Mouse (Mus musculus): ENCODE results near the gene Gcc1. TPM values are rescaled to one million over a fixed set of nuclear protein-coding genes. Genes with fewer than 3 reads are reported as not detected.

The Gcc1 gene
- polyA plus RNA-seq, 1 experiment from 2014 or later: 8.6 TPM

DNA sequence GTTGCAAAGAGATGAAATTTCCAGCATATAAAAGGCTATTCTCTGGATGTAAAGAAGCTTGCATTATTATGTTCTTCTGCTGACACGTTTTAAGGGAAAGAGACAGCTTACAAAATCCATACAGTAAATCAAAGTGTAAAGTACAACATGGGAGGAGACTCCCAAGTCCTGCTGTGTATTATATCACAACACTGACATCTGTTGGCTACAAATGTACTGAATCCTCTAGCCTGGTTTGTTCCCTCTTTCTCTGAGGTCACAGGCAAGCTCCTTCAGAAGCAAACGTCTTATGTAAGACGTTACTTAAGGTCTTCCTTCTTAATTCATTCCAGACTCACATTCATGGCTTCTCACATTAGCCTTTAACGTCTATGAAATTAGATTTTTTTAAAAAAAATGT, 46.2 kb downstream of the Gcc1 start:
- no peaks in the 10 kb centered on the region for H3K36me3 ChIP-seq (ENCODE audit: control insufficient read depth, insufficient read depth, low read length)
- H3K4me1 ChIP-seq (ENCODE audit: control insufficient read depth, insufficient read depth, low read length): no peaks in the 10 kb centered on the region
- no peak overlapping the region for H3K4me2 ChIP-seq (ENCODE audit: low read depth, low read length)
- H3K9me3 ChIP-seq (ENCODE audit: control insufficient read depth, low read length): no peaks in the 10 kb centered on the region
- no peaks in the 10 kb centered on the region for H3K27me3 ChIP-seq (replicated peaks; ENCODE audit: control insufficient read depth, insufficient read depth, low read length)
- no peak overlapping the region for H3K27ac ChIP-seq (ENCODE audit: low read length)
- no peak overlapping the region for H3K4me3 ChIP-seq (ENCODE audit: low read length)
- no peak for ATAC-seq
- no peak overlapping the region for H3K9ac ChIP-seq (ENCODE audit: low read depth, low read length)
- WGBS: 46% methylated on average over 4 of the region's 4 CpGs

DNA sequence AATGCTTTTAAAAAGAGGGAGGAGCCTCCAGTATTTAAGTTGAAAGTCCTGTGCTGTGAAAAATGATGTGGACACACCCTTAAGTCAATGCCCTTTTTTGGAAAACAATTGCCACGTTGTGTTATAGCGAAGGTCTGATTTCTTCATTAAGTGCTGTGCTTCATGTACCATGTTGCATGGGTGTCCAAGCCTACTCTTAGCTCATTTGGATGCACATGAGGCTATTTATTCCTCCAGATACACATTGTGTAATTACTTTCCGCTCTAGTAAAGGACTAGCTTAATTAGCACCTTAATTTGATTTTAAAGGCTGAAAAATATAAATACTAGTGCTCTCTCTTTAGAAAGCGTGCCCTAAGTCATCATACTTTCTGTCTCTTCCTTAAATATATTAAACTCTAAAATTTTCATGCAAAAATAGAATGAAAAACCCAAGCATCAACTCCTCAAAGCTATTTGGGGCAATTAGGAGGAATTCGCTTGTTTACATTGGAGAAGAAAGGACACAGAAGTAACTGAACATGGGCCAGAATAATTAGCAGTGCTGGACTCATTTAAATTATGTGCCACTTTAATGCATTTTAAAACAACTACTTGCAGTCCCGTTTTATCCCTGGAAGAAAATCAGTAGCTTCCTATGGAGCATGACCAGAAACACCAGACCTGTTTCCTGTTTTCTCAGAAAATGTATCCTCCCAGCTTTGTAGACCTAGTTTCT, 58.1 kb downstream of the Gcc1 start:
- H3K9me3 ChIP-seq (ENCODE audit: control insufficient read depth, low read length): no peaks in the 10 kb centered on the region
- no peak overlapping the region for H3K4me3 ChIP-seq (ENCODE audit: low read length)
- no peak overlapping the region for H3K4me2 ChIP-seq (ENCODE audit: low read depth, low read length)
- no peak overlapping the region for H3K9ac ChIP-seq (ENCODE audit: low read depth, low read length)
- 79% methylated on average over 6 of the region's 6 CpGs for WGBS
- H3K36me3 ChIP-seq (ENCODE audit: control insufficient read depth, insufficient read depth, low read length): no peaks in the 10 kb centered on the region
- H3K4me1 ChIP-seq (ENCODE audit: control insufficient read depth, insufficient read depth, low read length): no peaks in the 10 kb centered on the region
- no peaks in the 10 kb centered on the region for H3K27me3 ChIP-seq (replicated peaks; ENCODE audit: control insufficient read depth, insufficient read depth, low read length)
- no peak for ATAC-seq
- H3K27ac ChIP-seq (ENCODE audit: low read length): no peak overlapping the region

DNA sequence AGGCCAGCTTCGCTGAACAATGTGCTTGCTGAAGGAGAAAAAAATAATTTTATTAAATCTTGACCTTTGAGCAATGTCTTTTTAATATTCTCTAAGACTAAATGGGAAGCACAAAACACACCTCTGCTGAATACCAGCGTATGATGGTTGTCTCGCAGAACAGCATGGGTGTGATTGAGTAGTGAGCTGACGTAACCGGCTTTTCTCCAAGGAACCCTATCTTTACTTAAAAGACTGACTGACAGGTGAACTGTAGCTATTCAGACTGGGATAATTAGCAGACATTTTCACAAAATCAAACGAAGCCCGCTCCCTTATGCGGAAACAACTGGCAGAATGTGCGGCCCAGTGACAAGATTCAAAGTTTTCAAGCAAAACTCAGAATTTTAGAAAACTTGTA, 60.6 kb downstream of the Gcc1 start:
- no peaks in the 10 kb centered on the region for H3K27me3 ChIP-seq (replicated peaks; ENCODE audit: control insufficient read depth, insufficient read depth, low read length)
- no peak overlapping the region for H3K4me2 ChIP-seq (ENCODE audit: low read depth, low read length)
- no peaks in the 10 kb centered on the region for H3K9me3 ChIP-seq (ENCODE audit: control insufficient read depth, low read length)
- H3K9ac ChIP-seq (ENCODE audit: low read depth, low read length): no peak overlapping the region
- no peak overlapping the region for H3K4me3 ChIP-seq (ENCODE audit: low read length)
- H3K27ac ChIP-seq (ENCODE audit: low read length): no peak overlapping the region
- H3K36me3 ChIP-seq (ENCODE audit: control insufficient read depth, insufficient read depth, low read length): no peaks in the 10 kb centered on the region
- no peak for ATAC-seq
- H3K4me1 ChIP-seq (ENCODE audit: control insufficient read depth, insufficient read depth, low read length): no peaks in the 10 kb centered on the region
- 95% methylated on average over 9 of the region's 9 CpGs for WGBS

Other genes with a start within 250 kb of the Gcc1 start
- gene Zfp800, start 30.4 kb downstream of the Gcc1 start, polyA plus RNA-seq (2015; fragmentation: Nextera tagmentation; extraction: Ambion mirVana): 22.6 and 23.2 TPM in 2 replicates
- 271 and 273 TPM in 2 replicates for gene Arf5, start 4.8 kb downstream of the Gcc1 start, polyA plus RNA-seq (2015; fragmentation: Nextera tagmentation; extraction: Ambion mirVana)
- 0.07 TPM in 1 of 2 replicates, not detected in the other for gene Fscn3, start 601 bp downstream of the Gcc1 start, polyA plus RNA-seq (2015; fragmentation: Nextera tagmentation; extraction: Ambion mirVana)
- 1.8 and 2.6 TPM in 2 replicates for gene Pax4, start 21.0 kb upstream of the Gcc1 start, polyA plus RNA-seq (2015; fragmentation: Nextera tagmentation; extraction: Ambion mirVana)
- gene Snd1, start 46.7 kb upstream of the Gcc1 start, polyA plus RNA-seq (2015; fragmentation: Nextera tagmentation; extraction: Ambion mirVana): 125 and 127 TPM in 2 replicates